Mouse (Mus musculus) T-cell, adult 2 months (primary cell): ENCODE results near the gene Fpr3.
"Not testable (repeated sequence)": the region's sequence is repeated elsewhere in the genome, so short reads cannot be mapped to it uniquely, and the experiment has no call there.

ENCODE experiments used
- DNase-seq: peaks from one replicate; pipeline ENCODE4 v3.0.0; 2022; ENCODE audit warnings: low spot score

Fpr3 gene

DNA sequence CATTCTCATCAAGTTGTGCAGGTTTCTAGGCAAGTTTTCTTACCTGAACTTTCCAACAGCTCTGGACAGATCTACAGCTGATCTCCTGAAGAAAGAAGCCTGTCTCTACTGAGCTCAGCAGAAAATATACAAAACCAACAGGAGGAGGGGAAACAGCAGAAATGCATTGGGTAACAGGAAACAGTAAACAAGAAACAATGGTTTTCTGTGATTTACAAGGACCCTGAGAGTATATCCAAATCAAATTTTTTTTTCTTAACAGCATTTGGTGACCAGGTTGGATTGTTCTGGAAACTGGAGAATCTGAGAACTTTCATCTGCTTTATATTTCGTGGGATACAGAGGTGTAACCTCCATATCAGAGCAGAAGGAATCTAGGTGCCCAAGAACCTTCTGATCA, 3.8 kb upstream of the Fpr3 start, which contains the start of gene Fpr1:
TSS of gene Fpr1 (minus strand) at position 101 of the 400 bp plus-strand sequence.
- no peak for DNase-seq

DNA sequence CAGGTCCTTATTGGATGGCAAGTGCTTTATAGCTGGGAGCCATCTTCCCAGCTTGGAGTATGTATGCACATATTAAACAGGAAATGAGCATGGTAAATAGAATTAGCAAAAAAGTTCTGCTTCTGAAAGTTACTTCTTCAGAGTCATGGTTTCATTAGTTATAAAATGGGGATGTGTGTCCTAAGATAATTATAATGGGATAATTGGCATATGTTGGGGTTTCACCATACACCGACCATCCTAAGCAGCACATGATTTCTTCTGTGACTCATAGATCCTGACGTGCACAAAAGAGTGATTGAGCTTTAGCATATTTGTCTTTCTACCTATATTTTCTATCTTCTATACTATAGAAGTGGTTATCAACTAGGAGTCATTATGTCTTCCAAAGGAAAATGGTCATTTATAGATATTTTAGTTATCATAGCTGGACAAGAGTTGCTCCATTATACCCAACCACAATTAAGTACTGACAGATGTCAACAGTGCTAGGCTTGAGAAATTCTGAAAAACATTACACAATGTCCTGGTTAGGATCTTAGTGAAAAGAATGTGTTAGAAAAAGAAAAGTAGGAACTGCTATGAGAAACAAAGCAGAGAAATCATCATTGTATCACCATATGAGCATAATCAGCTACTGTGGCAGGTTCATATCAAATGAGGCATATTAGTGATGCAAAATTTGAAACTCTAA, 2.2 kb downstream of the Fpr3 start:
- DNase-seq = no peak

- DNase-seq = peak; percentile 23
These were observed 8.4 kb downstream of the Fpr3 start for GRCm38 (mm10) chr17:17896039-17896438.

DNA sequence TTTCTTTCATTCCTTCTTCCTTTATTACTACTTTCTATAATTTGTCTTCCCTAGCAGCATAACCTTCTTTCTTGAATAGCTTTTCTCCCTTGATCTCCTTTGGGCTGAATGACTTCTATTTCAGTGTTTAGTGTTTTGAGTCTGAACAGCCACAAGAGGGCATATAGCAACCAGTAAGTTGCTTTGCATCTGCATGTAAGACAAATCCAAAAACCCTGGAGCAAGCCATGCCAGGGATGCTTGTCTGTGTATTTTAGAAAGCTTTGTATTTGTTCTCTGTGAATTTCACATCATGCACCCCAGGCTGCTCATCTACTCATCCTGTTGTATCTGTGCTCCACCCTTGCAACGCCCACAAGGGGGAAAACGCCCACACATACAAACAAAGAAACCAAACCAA, 11.6 kb downstream of the Fpr3 start:
- DNase-seq = no peak

GRCm38 (mm10) chr17:17900768-17901167, 13.1 kb downstream of the Fpr3 start:
- no peak for DNase-seq

- peak; percentile 48 for DNase-seq
These were observed 22.2 kb downstream of the Fpr3 start for GRCm38 (mm10) chr17:17909636-17910421.

DNA sequence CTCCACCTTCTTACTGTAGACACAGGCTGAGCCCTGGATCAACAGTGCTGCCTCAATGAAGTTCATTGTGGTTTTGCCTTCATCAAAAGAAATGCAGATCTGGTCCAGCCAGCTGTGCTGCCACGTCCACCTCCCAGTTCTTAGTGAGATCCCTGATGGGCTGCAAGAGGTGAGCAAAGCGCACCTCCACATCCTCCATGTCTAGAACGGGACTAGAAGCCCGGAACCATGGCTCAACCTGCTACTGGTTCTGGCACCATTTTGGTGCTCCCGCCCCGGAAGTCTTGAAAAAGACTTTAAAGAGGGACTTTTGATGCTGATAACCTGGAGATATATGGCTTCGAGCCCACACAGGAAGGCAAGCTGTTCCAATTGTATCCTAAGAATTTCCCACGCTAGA, 25.0 kb downstream of the Fpr3 start:
- not testable (repeated sequence) for DNase-seq

DNA sequence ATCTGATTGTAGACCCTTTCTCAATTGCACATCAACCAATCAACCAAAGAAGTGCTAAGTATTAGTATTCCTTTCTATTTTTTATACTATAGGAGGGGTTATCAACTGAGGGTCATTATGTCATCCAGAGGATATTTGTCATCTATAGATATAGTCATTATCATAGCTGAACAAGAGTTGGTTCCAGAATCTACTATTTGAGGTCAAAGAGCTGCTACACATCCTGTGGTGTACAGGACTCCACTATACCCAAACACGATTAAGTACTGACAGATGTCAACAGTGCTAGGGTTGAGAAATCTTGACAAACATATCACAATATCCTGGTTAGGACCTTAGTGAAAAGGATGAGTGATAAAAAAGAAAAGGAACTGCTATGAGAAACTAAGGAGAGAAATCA, 29.7 kb downstream of the Fpr3 start:
- no peak for DNase-seq

DNA sequence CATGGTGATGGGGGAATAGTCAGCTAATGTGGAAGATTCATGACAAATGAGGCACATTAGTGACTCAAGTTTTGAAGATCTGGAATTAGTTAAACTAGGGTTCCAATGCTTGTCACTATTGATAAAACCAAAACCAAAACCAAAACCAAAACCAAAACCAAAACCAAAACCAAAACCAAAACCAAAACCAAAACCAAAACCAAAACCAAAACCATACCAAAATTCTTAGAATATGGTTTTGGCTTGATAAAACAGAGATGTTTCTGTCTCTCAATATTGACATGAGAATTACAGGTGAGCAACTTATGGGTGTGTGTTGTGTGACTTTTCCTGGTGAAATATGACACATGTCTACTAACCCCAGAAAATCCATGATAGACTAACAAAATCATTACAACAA, 30.1 kb downstream of the Fpr3 start:
- no peak for DNase-seq

GRCm38 (mm10) chr17:17973443-17973842, 85.8 kb downstream of the Fpr3 start:
- no peak for DNase-seq

DNA sequence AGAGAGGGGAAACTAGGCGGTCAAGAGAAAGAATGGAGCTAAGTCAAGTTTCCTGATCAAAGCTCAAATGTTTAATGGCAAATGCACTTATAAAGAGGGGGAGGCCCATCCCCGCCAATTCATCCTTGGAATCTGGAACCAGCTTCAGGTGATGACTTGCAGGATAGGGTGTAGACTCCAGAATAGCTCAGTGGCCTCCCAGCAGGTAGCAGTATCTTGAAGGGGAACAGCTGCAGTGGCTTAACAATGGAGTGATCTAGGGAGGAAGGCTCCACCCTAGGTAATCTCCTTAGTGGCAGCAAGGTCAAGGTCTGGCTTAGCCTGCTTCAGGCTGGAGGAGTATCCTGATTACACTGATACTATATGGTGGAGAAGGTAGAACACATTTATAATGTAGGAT, 93.6 kb downstream of the Fpr3 start:
- DNase-seq = not testable (repeated sequence)

GRCm38 (mm10) chr17:18004752-18005151, 117.1 kb downstream of the Fpr3 start:
- no peak for DNase-seq
